Mouse (Mus musculus) kidney, embryonic 15.5 days (tissue): ENCODE measurements around the gene Hydin. TPM values are rescaled to one million over a fixed set of nuclear protein-coding genes. Genes with fewer than 3 reads are reported as not detected.
A peak's percentile ranks its signal among the peaks of the same experiment; 100 is the strongest.

Experiments
- ATAC-seq: fragments of 200-750 bp; cut with Nextera tagmentation; replicated peaks from 2 replicates; pipeline ENCODE4 v1.8.0; 2017; ENCODE audit warnings: moderate TSS enrichment; ENCODE audit not compliant: low FRiP score
- H3K27ac ChIP-seq: fragments of 300-500 bp; sonication (generic); 2 replicates; pipeline ENCODE4 v1.5.1; 2015; ENCODE audit warnings: mild to moderate bottlenecking, inconsistent platforms
- H3K27me3 ChIP-seq: fragments of 300-500 bp; sonication (generic); 2 replicates; pipeline ENCODE4 v1.6.1; 2015; ENCODE audit warnings: inconsistent platforms
- H3K36me3 ChIP-seq: fragments of 300-500 bp; sonication (generic); 2 replicates; pipeline ENCODE4 v1.6.1; 2015; ENCODE audit warnings: inconsistent platforms
- H3K4me1 ChIP-seq: fragments of 300-500 bp; sonication (generic); 2 replicates; pipeline ENCODE4 v1.6.1; 2015; ENCODE audit warnings: inconsistent platforms
- H3K4me2 ChIP-seq: fragments of 300-500 bp; sonication (generic); 2 replicates; pipeline ENCODE4 v1.6.1; 2015; ENCODE audit warnings: moderate library complexity, mild to moderate bottlenecking, inconsistent platforms
- H3K4me3 ChIP-seq: fragments of 300-500 bp; sonication (generic); replicated peaks from 2 replicates; pipeline ENCODE4 v1.5.1; 2015; ENCODE audit warnings: mild to moderate bottlenecking, inconsistent platforms
- H3K9ac ChIP-seq: fragments of 300-500 bp; sonication (generic); 2 replicates; pipeline ENCODE4 v1.6.1; 2015; ENCODE audit warnings: mild to moderate bottlenecking, inconsistent platforms
- H3K9me3 ChIP-seq: fragments of 300-500 bp; sonication (generic); replicated peaks from 2 replicates; pipeline ENCODE4 v1.6.1; 2016; ENCODE audit warnings: inconsistent platforms
- WGBS: fragments of 180-500 bp; shearing (Covaris S2); methylation state at CpG from one replicate; pipeline ENCODE4 v1.1.7; 2015; ENCODE audit warnings: mixed read lengths; 5-methylcytosine and 5-hydroxymethylcytosine counted together
- polyA plus RNA-seq: library from polyadenylated mRNA; unstranded; fragments of >200 nt; fragmentation: Nextera tagmentation; extraction: Ambion mirVana; gene quantifications from 2 replicates; pipeline ENCODE4 v1.2.1, GENCODE M21; 2015

Gene Hydin
- polyA plus RNA-seq = 0.04 and 0.05 TPM in 2 replicates

GRCm38 (mm10) chr8:110266741-110267140 lies at the start of gene Hydin:
Hydin (plus strand) TSS chr8:110266977.
- Histone ChIP-seq H3K4me2 (peak within 1 kb of the TSS; percentile 82), H3K4me1 (peaks cover 10% of the 10 kb centered on the region), H3K36me3 (no peaks in the 10 kb centered on the region), H3K27ac (no peak within 1 kb of the TSS), H3K9me3 (no peaks in the 10 kb centered on the region), H3K4me3 (peak within 1 kb of the TSS; percentile 49), H3K27me3 (peaks cover 5% of the 10 kb centered on the region; the same call in 1 of the 2 replicates), H3K9ac (peak within 1 kb of the TSS; percentile 23; the same call in 1 of the 2 replicates)
- WGBS = under 1% methylated on average over 15 of the region's 15 CpGs
- ATAC-seq = peak; percentile 98

- H3K9ac ChIP-seq = no peak overlapping the region
- no peak overlapping the region for H3K27ac ChIP-seq
- peak overlapping the region; percentile 84 for H3K4me2 ChIP-seq
- ATAC-seq = 0 out of 2 replicates have a peak, but pooled peaks have one; percentile 13
- no peaks in the 10 kb centered on the region for H3K9me3 ChIP-seq
- H3K4me3 ChIP-seq = peak overlapping the region; percentile 77
- 30% methylated on average over 5 of the region's 5 CpGs for WGBS
- H3K4me1 ChIP-seq = peaks cover 16% of the 10 kb centered on the region
- H3K36me3 ChIP-seq = peaks cover 16% of the 10 kb centered on the region
- no peaks in the 10 kb centered on the region; the same call in 1 of the 2 replicates for H3K27me3 ChIP-seq
Measured at GRCm38 (mm10) chr8:110217198-110217597, 49.6 kb upstream of the Hydin start.

DNA sequence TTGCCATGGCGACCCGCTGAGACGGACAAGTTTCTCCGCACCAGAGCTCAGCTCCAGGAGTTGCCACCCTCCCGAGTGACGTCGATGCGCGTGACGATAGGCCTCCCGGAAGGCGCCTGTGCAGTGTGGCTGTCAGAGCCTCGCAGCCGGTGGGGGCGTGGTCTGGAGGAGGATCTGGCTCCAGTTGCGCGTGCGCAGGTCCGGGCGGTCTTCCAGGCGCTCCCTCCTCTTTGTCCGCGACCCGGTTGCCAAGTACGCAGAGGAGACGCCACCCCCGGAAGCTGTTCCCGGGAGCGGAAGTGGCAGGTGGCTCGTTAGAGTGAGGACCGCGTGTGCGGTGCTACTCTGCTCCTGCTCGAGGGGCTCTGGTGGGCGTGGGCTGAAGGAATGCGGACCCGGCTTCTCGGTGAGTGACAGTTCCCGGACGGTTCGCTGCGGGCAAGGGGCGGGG lies 49.1 kb upstream of the Hydin start:
- peak; percentile 99 for ATAC-seq
- peak overlapping the region; percentile 67 for H3K27ac ChIP-seq
- H3K4me2 ChIP-seq = peak overlapping the region; percentile 84
- H3K27me3 ChIP-seq = no peaks in the 10 kb centered on the region; the same call in 1 of the 2 replicates
- H3K4me1 ChIP-seq = peaks cover 16% of the 10 kb centered on the region
- peak overlapping the region; percentile 77 for H3K4me3 ChIP-seq
- H3K9me3 ChIP-seq = no peaks in the 10 kb centered on the region
- peaks cover 21% of the 10 kb centered on the region for H3K36me3 ChIP-seq
- WGBS = under 1% methylated on average over 43 of the region's 43 CpGs
- H3K9ac ChIP-seq = peak overlapping the region; percentile 41

DNA sequence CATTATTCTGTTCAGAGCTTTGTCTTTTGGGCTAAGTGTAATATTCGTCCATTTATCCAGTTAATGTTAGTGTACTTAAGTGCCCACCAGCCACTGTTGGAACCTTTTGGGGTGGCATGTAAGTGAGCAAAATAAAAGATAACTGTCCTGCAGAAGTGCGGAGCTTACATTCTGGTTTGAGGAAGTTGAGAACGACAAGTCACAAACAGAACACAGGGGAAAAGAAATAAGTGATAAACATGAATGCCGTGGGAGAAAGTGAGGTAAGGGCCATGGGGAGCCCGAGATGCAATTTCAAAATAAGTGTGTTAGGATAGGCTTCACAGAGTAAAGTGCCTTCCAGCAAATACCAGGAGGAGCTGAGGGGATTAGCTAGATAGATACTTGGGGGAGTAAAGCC lies 48.3 kb upstream of the Hydin start:
- Histone ChIP-seq H3K9ac (peak overlapping the region; percentile 41; the same call in 1 of the 2 replicates), H3K9me3 (no peaks in the 10 kb centered on the region)
- 76% methylated on average over 5 of the region's 5 CpGs for WGBS

DNA sequence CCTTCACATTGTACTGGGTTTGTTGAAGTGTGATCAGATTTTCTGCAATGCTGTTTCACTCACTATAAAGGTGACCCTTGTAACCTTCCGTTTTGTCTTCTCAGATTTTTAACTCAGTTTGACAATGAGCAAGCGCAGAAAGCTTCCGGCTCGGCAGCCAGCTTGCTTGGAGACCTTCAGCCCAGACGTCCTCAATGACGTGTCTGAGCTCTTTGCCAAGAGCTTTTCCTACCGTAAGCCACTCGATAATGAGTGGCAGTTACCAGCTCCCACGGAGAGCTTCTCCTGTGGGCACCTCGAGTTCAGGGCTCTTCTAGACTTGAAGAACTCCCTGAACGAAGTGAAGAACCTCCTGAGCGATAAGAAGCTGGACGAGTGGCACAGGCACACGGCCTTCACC lies 45.8 kb upstream of the Hydin start:
- no peak overlapping the region for H3K9ac ChIP-seq
- H3K27me3 ChIP-seq = no peaks in the 10 kb centered on the region; the same call in 1 of the 2 replicates
- H3K36me3 ChIP-seq = peaks cover 34% of the 10 kb centered on the region
- H3K4me2 ChIP-seq = no peak overlapping the region
- ATAC-seq = no peak
- no peaks in the 10 kb centered on the region for H3K9me3 ChIP-seq
- 90% methylated on average over 14 of the region's 14 CpGs for WGBS
- no peak overlapping the region for H3K4me3 ChIP-seq
- peaks cover 16% of the 10 kb centered on the region for H3K4me1 ChIP-seq
- H3K27ac ChIP-seq = no peak overlapping the region

More for the DNA sequence above, 48.3 kb upstream of the Hydin start:
- Histone ChIP-seq H3K4me3 (peak overlapping the region; percentile 77), H3K36me3 (peaks cover 29% of the 10 kb centered on the region), H3K27me3 (no peaks in the 10 kb centered on the region; the same call in 1 of the 2 replicates), H3K4me2 (peak overlapping the region; percentile 84), H3K27ac (no peak overlapping the region), H3K4me1 (peaks cover 16% of the 10 kb centered on the region)
- ATAC-seq = no peak

DNA sequence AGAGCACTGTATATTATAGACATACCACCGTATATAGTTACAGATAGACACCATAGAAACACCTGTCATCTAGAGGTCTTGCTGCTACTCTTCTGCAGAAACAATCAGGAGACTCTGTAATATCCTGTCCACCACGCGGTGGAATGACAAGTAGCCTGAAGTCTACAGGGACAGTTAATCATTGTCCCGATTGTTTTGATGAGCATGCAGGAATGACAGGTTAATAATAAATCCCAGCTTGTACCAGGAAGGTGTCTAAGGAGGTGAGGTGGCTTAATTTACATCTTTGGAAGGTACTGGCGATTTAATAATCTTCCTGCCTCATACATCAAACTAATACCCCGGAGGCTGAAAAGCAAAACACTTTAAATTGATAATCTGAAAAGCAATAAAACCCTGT lies 36.0 kb upstream of the Hydin start:
- Histone ChIP-seq H3K9me3 (no peaks in the 10 kb centered on the region), H3K27ac (no peak overlapping the region), H3K4me1 (peaks cover 7% of the 10 kb centered on the region), H3K9ac (no peak overlapping the region), H3K4me2 (no peak overlapping the region), H3K36me3 (no peaks in the 10 kb centered on the region), H3K4me3 (no peak overlapping the region), H3K27me3 (no peaks in the 10 kb centered on the region)
- peak; percentile 46; the same call in 1 of the 2 replicates for ATAC-seq
- 32% methylated on average over 6 of the region's 6 CpGs for WGBS

GRCm38 (mm10) chr8:110242278-110243177 lies 24.2 kb upstream of the Hydin start:
- no peaks in the 10 kb centered on the region for H3K9me3 ChIP-seq
- no peak overlapping the region for H3K27ac ChIP-seq
- no peak overlapping the region for H3K9ac ChIP-seq
- no peaks in the 10 kb centered on the region for H3K36me3 ChIP-seq
- no peaks in the 10 kb centered on the region for H3K4me1 ChIP-seq
- H3K27me3 ChIP-seq = no peaks in the 10 kb centered on the region
- H3K4me3 ChIP-seq = no peak overlapping the region
- no peak overlapping the region for H3K4me2 ChIP-seq
- ATAC-seq = no peak
- WGBS = 62% methylated on average over 7 of the region's 7 CpGs

GRCm38 (mm10) chr8:110244566-110244965 lies 22.2 kb upstream of the Hydin start:
- Histone ChIP-seq H3K36me3 (no peaks in the 10 kb centered on the region), H3K4me2 (no peak overlapping the region), H3K9me3 (no peaks in the 10 kb centered on the region), H3K27ac (no peak overlapping the region), H3K9ac (no peak overlapping the region), H3K4me3 (no peak overlapping the region), H3K4me1 (no peaks in the 10 kb centered on the region), H3K27me3 (no peaks in the 10 kb centered on the region)
- 53% methylated on average over 2 of the region's 2 CpGs for WGBS
- no peak for ATAC-seq

GRCm38 (mm10) chr8:110247238-110247637 lies 19.5 kb upstream of the Hydin start:
- Histone ChIP-seq H3K27ac (no peak overlapping the region), H3K4me2 (no peak overlapping the region), H3K9me3 (no peaks in the 10 kb centered on the region), H3K4me3 (no peak overlapping the region), H3K27me3 (no peaks in the 10 kb centered on the region), H3K36me3 (no peaks in the 10 kb centered on the region), H3K9ac (no peak overlapping the region), H3K4me1 (no peaks in the 10 kb centered on the region)
- no peak for ATAC-seq
- WGBS = 75% methylated on average over 6 of the region's 6 CpGs

- no peaks in the 10 kb centered on the region for H3K36me3 ChIP-seq
- 86% methylated on average over 4 of the region's 4 CpGs for WGBS
- H3K4me2 ChIP-seq = no peak overlapping the region
- no peak overlapping the region for H3K27ac ChIP-seq
- H3K4me1 ChIP-seq = no peaks in the 10 kb centered on the region
- H3K9me3 ChIP-seq = no peaks in the 10 kb centered on the region
- H3K4me3 ChIP-seq = no peak overlapping the region
- H3K9ac ChIP-seq = no peak overlapping the region
- no peak for ATAC-seq
- H3K27me3 ChIP-seq = no peaks in the 10 kb centered on the region
Measured at GRCm38 (mm10) chr8:110253986-110254385, 12.8 kb upstream of the Hydin start.

DNA sequence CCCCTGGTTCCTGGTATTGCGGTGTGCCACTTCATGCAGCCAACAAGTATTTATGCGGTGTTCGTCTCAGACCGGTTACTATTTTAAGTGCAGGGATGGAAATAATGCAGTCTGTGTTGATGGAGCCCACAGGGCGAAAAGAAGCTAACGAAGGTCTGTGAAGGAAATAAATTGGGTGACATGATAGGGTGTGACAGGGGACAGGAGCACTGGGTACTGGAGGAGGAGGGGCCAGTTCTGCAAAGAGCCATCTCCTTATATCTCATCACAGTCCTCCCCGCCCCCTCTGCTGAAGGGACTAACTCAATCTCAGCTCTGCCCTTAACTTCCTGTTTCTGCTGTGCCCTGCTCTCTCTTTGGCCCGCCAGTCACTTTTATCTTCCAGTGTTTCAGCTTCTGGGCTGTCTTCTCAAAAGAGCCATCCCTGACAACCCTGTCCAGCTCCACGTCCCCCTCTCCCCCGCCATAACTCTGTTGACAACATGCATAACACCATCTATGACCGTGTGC lies 926 bp upstream of the Hydin start:
- no peak overlapping the region for H3K9ac ChIP-seq
- peaks cover 10% of the 10 kb centered on the region for H3K4me1 ChIP-seq
- no peaks in the 10 kb centered on the region for H3K36me3 ChIP-seq
- peaks cover 5% of the 10 kb centered on the region; the same call in 1 of the 2 replicates for H3K27me3 ChIP-seq
- H3K4me2 ChIP-seq = no peak overlapping the region
- 79% methylated on average over 11 of the region's 11 CpGs for WGBS
- no peak for ATAC-seq
- no peak overlapping the region for H3K4me3 ChIP-seq
- no peaks in the 10 kb centered on the region for H3K9me3 ChIP-seq
- no peak overlapping the region for H3K27ac ChIP-seq

DNA sequence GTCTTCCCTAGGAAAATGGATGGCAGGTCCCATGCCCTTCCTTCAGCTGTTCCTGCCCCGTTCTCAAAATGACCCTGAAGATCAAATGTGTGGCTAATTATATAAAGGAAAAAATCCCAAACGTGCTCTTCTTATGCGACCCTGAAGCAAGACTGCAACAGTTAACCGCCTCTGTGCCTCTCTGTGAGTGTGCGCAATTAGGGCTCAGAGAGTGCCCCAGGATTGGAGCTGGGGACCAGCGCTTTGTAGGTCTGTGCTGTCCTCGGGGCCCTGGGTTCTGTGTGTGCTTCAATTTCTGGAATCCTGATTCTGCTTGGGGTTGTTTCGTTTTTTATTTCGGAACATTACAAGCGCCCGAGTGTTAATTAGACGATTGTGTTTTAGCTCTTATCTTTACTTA lies 491 bp downstream of the Hydin start:
- H3K4me2 ChIP-seq = peak overlapping the region; percentile 82
- H3K9ac ChIP-seq = peak overlapping the region; percentile 23; the same call in 1 of the 2 replicates
- H3K9me3 ChIP-seq = no peaks in the 10 kb centered on the region
- H3K27ac ChIP-seq = no peak overlapping the region
- peaks cover 5% of the 10 kb centered on the region; the same call in 1 of the 2 replicates for H3K27me3 ChIP-seq
- 11% methylated on average over 12 of the region's 12 CpGs for WGBS
- H3K36me3 ChIP-seq = no peaks in the 10 kb centered on the region
- peak overlapping the region; percentile 49 for H3K4me3 ChIP-seq
- no peak; the same call in 1 of the 2 replicates for ATAC-seq
- peaks cover 10% of the 10 kb centered on the region for H3K4me1 ChIP-seq
